Mouse (Mus musculus): Measurements from ENCODE around the gene 2010300C02Rik. TPM values are rescaled to one million over a fixed set of nuclear protein-coding genes. Genes with fewer than 3 reads are reported as not detected.

The 2010300C02Rik gene
- polyA plus RNA-seq, 1 experiment from 2014 or later = 8.5 TPM

GRCm38 (mm10) chr1:37698186-37698839, 21.6 kb downstream of the 2010300C02Rik start:
- H3K4me3 ChIP-seq (ENCODE audit: low read depth, low read length) = no peak overlapping the region
- WGBS = 34% methylated on average over 8 of the region's 8 CpGs
- H3K9me3 ChIP-seq (ENCODE audit: low read depth, low read length) = no peaks in the 10 kb centered on the region
- H3K4me1 ChIP-seq (ENCODE audit: insufficient read depth) = peaks cover 5% of the 10 kb centered on the region; the same call in 1 of the 2 replicates
- peak; percentile 83 for DNase-seq
- ATAC-seq (ENCODE audit: insufficient read depth) = peak; percentile 90
- H3K9ac ChIP-seq = no peak overlapping the region
- no peak for TF ChIP-seq CTCF (IDR thresholded peaks at IDR 0.05; ENCODE audit: low read depth)
- H3K4me2 ChIP-seq = no peak overlapping the region
- H3K36me3 ChIP-seq (ENCODE audit: insufficient read depth) = no peaks in the 10 kb centered on the region
- H3K27ac ChIP-seq (ENCODE audit: low read depth) = no peak overlapping the region
- H3K27me3 ChIP-seq (ENCODE audit: insufficient read depth, low read length) = no peaks in the 10 kb centered on the region

- ATAC-seq (ENCODE audit: insufficient read depth) = no peak
- no peak overlapping the region for H3K27ac ChIP-seq (ENCODE audit: low read depth)
- TF ChIP-seq CTCF (IDR thresholded peaks at IDR 0.05; ENCODE audit: low read depth) = no peak
- no peaks in the 10 kb centered on the region for H3K36me3 ChIP-seq (ENCODE audit: insufficient read depth)
- H3K27me3 ChIP-seq (ENCODE audit: insufficient read depth, low read length) = no peaks in the 10 kb centered on the region
- H3K4me3 ChIP-seq (ENCODE audit: low read depth, low read length) = no peak overlapping the region
- H3K9ac ChIP-seq = no peak overlapping the region
- 84% methylated on average over 3 of the region's 3 CpGs for WGBS
- H3K4me2 ChIP-seq = no peak overlapping the region
- no peaks in the 10 kb centered on the region for H3K9me3 ChIP-seq (ENCODE audit: low read depth, low read length)
- no peak for DNase-seq
- H3K4me1 ChIP-seq (ENCODE audit: insufficient read depth) = peaks cover 5% of the 10 kb centered on the region; the same call in 1 of the 2 replicates
Measured at GRCm38 (mm10) chr1:37696918-37697317, 23.0 kb downstream of the 2010300C02Rik start.

GRCm38 (mm10) chr1:37695732-37696131, 24.2 kb downstream of the 2010300C02Rik start:
- Histone ChIP-seq H3K27ac (ENCODE audit: low read depth) (no peak overlapping the region), H3K4me2 (no peak overlapping the region), H3K9me3 (ENCODE audit: low read depth, low read length) (no peaks in the 10 kb centered on the region), H3K27me3 (ENCODE audit: insufficient read depth, low read length) (no peaks in the 10 kb centered on the region), H3K9ac (no peak overlapping the region), H3K4me3 (ENCODE audit: low read depth, low read length) (no peak overlapping the region), H3K36me3 (ENCODE audit: insufficient read depth) (no peaks in the 10 kb centered on the region), H3K4me1 (ENCODE audit: insufficient read depth) (peaks cover 5% of the 10 kb centered on the region; the same call in 1 of the 2 replicates)
- ATAC-seq (ENCODE audit: insufficient read depth) (no peak), DNase-seq (no peak)
- 85% methylated on average over 9 of the region's 9 CpGs for WGBS
- TF ChIP-seq CTCF (IDR thresholded peaks at IDR 0.05; ENCODE audit: low read depth) = no peak

GRCm38 (mm10) chr1:37694417-37694816, 25.5 kb downstream of the 2010300C02Rik start:
- Histone ChIP-seq H3K4me2 (no peak overlapping the region), H3K27me3 (ENCODE audit: insufficient read depth, low read length) (no peaks in the 10 kb centered on the region), H3K9me3 (ENCODE audit: low read depth, low read length) (no peaks in the 10 kb centered on the region), H3K9ac (no peak overlapping the region), H3K27ac (ENCODE audit: low read depth) (peak overlapping the region; percentile 69), H3K4me1 (ENCODE audit: insufficient read depth) (peaks cover 5% of the 10 kb centered on the region; the same call in 1 of the 2 replicates), H3K36me3 (ENCODE audit: insufficient read depth) (no peaks in the 10 kb centered on the region), H3K4me3 (ENCODE audit: low read depth, low read length) (no peak overlapping the region)
- WGBS = 26% methylated on average over 8 of the region's 8 CpGs
- DNase-seq (no peak), ATAC-seq (ENCODE audit: insufficient read depth) (no peak)
- TF ChIP-seq CTCF (IDR thresholded peaks at IDR 0.05; ENCODE audit: low read depth) = no peak

- Histone ChIP-seq H3K4me3 (ENCODE audit: low read depth, low read length) (no peak overlapping the region), H3K27ac (ENCODE audit: low read depth) (no peak overlapping the region), H3K4me1 (ENCODE audit: insufficient read depth) (peaks cover 11% of the 10 kb centered on the region), H3K36me3 (ENCODE audit: insufficient read depth) (no peaks in the 10 kb centered on the region), H3K4me2 (no peak overlapping the region), H3K9ac (no peak overlapping the region), H3K27me3 (ENCODE audit: insufficient read depth, low read length) (no peaks in the 10 kb centered on the region), H3K9me3 (ENCODE audit: low read depth, low read length) (no peaks in the 10 kb centered on the region)
- no peak for DNase-seq
- 34% methylated on average over 8 of the region's 8 CpGs for WGBS
- TF ChIP-seq CTCF (IDR thresholded peaks at IDR 0.05; ENCODE audit: low read depth) = no peak
- ATAC-seq (ENCODE audit: insufficient read depth) = no peak
Measured at GRCm38 (mm10) chr1:37691179-37691578, 28.7 kb downstream of the 2010300C02Rik start.

GRCm38 (mm10) chr1:37690665-37691064, 29.2 kb downstream of the 2010300C02Rik start:
- Histone ChIP-seq H3K27ac (ENCODE audit: low read depth) (no peak overlapping the region), H3K27me3 (ENCODE audit: insufficient read depth, low read length) (no peaks in the 10 kb centered on the region), H3K9me3 (ENCODE audit: low read depth, low read length) (no peaks in the 10 kb centered on the region), H3K4me2 (no peak overlapping the region), H3K4me1 (ENCODE audit: insufficient read depth) (peaks cover 11% of the 10 kb centered on the region), H3K9ac (no peak overlapping the region), H3K4me3 (ENCODE audit: low read depth, low read length) (no peak overlapping the region), H3K36me3 (ENCODE audit: insufficient read depth) (no peaks in the 10 kb centered on the region)
- WGBS = 77% methylated on average over 5 of the region's 5 CpGs
- no peak for DNase-seq
- TF ChIP-seq CTCF (IDR thresholded peaks at IDR 0.05; ENCODE audit: low read depth) = peak; percentile 33; the same call in 1 of the 2 replicates
- no peak for ATAC-seq (ENCODE audit: insufficient read depth)

- H3K36me3 ChIP-seq (ENCODE audit: insufficient read depth) = no peaks in the 10 kb centered on the region
- no peak overlapping the region for H3K4me2 ChIP-seq
- H3K27me3 ChIP-seq (ENCODE audit: insufficient read depth, low read length) = no peaks in the 10 kb centered on the region
- H3K27ac ChIP-seq (ENCODE audit: low read depth) = no peak overlapping the region
- H3K4me3 ChIP-seq (ENCODE audit: low read depth, low read length) = no peak overlapping the region
- no peak for TF ChIP-seq CTCF (IDR thresholded peaks at IDR 0.05; ENCODE audit: low read depth)
- peaks cover 11% of the 10 kb centered on the region for H3K4me1 ChIP-seq (ENCODE audit: insufficient read depth)
- no peaks in the 10 kb centered on the region for H3K9me3 ChIP-seq (ENCODE audit: low read depth, low read length)
- ATAC-seq (ENCODE audit: insufficient read depth) (no peak), DNase-seq (no peak)
- H3K9ac ChIP-seq = no peak overlapping the region
- WGBS = 65% methylated on average over 6 of the region's 6 CpGs
Measured at GRCm38 (mm10) chr1:37689730-37690129, 30.2 kb downstream of the 2010300C02Rik start.

All from lung, embryonic 14.5 days (tissue).